Mouse (Mus musculus): Measurements from ENCODE around the gene Gm4498. TPM values are rescaled to one million over a fixed set of nuclear protein-coding genes. Genes with fewer than 3 reads are reported as not detected.
"Not testable (repeated sequence)": the region's sequence is repeated elsewhere in the genome, so short reads cannot be mapped to it uniquely, and the experiment has no call there.

Gm4498 gene
- not detected in 2 replicates for polyA plus RNA-seq (2012; rRNA removed)

DNA sequence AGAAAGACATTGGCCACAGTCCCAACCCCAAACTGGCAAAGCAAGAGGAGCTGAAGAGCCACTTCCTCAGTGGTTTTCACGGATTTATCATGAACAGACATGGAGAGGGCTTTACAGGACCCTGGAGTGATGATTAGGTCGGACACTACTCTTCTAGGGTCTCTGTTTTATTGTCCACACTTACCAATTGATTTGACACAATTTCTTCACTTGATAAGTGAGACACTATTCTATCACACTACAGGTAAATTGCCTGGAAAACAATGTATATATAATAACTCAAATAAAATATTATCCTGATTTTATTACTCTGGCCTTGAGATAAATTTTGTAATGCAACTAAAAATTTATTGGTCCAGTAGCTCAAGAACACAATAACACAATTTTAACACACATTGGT is at the start of gene Gm4498:
TSS of gene Gm4498 (minus strand) at position 101 of the 400 bp plus-strand sequence.
- H3K4me1 ChIP-seq (ENCODE audit: control insufficient read depth, insufficient read depth, low read length); DNase-seq: not testable (repeated sequence)
- whole genome bisulfite sequencing = no CpG with 5 or more reads among the region's 2 CpGs

DNA sequence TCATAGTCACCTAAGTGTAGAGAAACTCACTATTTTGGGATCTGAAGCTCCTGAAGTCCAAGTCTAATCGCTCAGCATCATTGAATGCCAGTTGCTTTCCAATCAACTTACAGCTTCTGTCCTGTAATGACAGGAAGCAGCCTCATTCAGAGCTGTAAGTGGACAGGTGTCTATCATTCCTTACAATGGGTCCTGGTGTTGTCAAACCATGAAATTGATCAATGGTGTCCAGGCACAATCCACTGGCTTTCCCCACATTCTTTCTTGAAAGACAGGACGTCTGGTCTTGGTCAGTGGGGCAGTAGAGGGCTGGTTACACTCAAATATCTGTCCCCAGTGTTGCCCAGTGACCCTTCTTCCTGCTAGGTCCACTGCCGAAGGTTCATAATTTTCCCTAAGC is 29.1 kb upstream of the Gm4498 start, which contains the start of gene Gm5890:
TSS of gene Gm5890 (minus strand) at position 101 of the 400 bp plus-strand sequence.
- DNase-seq; H3K4me1 ChIP-seq (ENCODE audit: control insufficient read depth, insufficient read depth, low read length); H3K4me3 ChIP-seq (replicated peaks; ENCODE audit: extremely low read depth, low read depth, low read length): not testable (repeated sequence)
- no CpG with 5 or more reads among the region's 3 CpGs for WGBS

More for the DNA sequence above, at the start of gene Gm4498:
- not testable (repeated sequence) for H3K4me3 ChIP-seq (replicated peaks; ENCODE audit: extremely low read depth, low read depth, low read length)

DNA sequence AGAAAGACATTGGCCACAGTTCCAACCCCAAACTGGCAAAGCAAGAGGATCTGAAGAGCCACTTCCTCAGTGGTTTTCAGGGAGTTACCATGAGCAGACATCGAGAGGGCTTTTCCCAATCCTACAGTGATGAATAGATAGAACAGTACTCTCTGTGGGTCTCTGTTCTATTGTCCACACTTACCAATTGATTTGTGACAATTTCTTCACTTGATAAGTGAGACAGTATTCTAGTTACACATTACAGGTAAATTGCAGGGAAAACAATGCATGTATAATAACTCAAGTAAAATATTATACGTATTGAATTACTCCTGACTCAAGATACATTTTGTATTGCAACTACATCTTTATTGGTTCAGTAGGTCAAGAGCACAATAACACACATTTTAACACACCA is 28.1 kb downstream of the Gm4498 start, which contains the start of gene Gm6164:
TSS of gene Gm6164 (minus strand) at position 101 of the 400 bp plus-strand sequence.
- DNase-seq; H3K4me1 ChIP-seq (ENCODE audit: control insufficient read depth, insufficient read depth, low read length); H3K4me3 ChIP-seq (replicated peaks; ENCODE audit: extremely low read depth, low read depth, low read length): not testable (repeated sequence)
- no CpG with 5 or more reads among the region's 2 CpGs for WGBS

DNA sequence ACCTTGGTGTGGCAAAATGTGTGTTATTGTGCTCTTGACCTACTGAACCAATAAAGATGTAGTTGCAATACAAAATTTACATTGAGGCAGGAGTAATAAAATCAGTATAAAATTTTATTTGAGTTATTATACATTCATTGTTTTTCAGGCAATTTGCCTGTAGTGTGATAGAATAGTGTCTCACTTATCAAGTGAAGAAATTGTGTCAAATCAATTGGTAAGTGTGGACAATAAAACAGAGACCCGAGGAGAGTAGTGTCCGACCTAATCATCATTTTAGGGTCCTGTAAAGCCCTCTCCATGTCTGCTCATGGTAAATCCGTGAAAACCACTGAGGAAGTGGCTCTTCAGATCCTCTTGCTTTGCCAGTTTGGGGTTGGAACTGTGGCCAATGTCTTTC is 40.2 kb downstream of the Gm4498 start, which contains the start of gene Vmn1r95:
TSS of gene Vmn1r95 (plus strand) at position 301 of the 400 bp plus-strand sequence.
- not testable (repeated sequence) for H3K4me3 ChIP-seq (replicated peaks; ENCODE audit: extremely low read depth, low read depth, low read length); H3K4me1 ChIP-seq (ENCODE audit: control insufficient read depth, insufficient read depth, low read length); DNase-seq
- no CpG with 5 or more reads among the region's 3 CpGs for WGBS

Other genes starting within 250 kb of the Gm4498 start
- gene Nlrp9b, start 242.4 kb downstream of the Gm4498 start, polyA plus RNA-seq (2012; rRNA removed) = not detected in 2 replicates
- not detected in 2 replicates for gene Vmn1r91, start 134.1 kb downstream of the Gm4498 start, polyA plus RNA-seq (2012; rRNA removed)
- not detected in 2 replicates for gene Gm16442, start 111.2 kb downstream of the Gm4498 start, polyA plus RNA-seq (2012; rRNA removed)
- not detected in 2 replicates for gene Vmn1r93, start 94.7 kb downstream of the Gm4498 start, polyA plus RNA-seq (2012; rRNA removed)
- gene Vmn1r94, start 65.5 kb downstream of the Gm4498 start, polyA plus RNA-seq (2012; rRNA removed) = not detected in 2 replicates
- gene Vmn1r95, start 40.1 kb downstream of the Gm4498 start, polyA plus RNA-seq (2012; rRNA removed) = not detected in 2 replicates
- gene Gm6164, start 28.2 kb downstream of the Gm4498 start, polyA plus RNA-seq (2012; rRNA removed) = not detected in 2 replicates
- gene Gm5890, start 29.0 kb upstream of the Gm4498 start, polyA plus RNA-seq (2012; rRNA removed) = not detected in 2 replicates
- not detected in 2 replicates for gene Gm4133, start 100.2 kb upstream of the Gm4498 start, polyA plus RNA-seq (2012; rRNA removed)
- gene Gm5728, start 141.6 kb upstream of the Gm4498 start, polyA plus RNA-seq (2012; rRNA removed) = not detected in 2 replicates
- not detected in 2 replicates for gene Vmn1r100, start 184.1 kb upstream of the Gm4498 start, polyA plus RNA-seq (2012; rRNA removed)
- gene Vmn1r101, start 208.8 kb upstream of the Gm4498 start, polyA plus RNA-seq (2012; rRNA removed) = not detected in 2 replicates
- not detected in 2 replicates for gene Gm10670, start 241.1 kb upstream of the Gm4498 start, polyA plus RNA-seq (2012; rRNA removed)

All from lung, adult 2 months (tissue).